Mouse (Mus musculus): ENCODE measurements at regions not wholly inside any gene's neighbourhood (a gene's known extent, or its start where the extent isn't known, plus 50 kb on each side); places are given as distances from the start of the nearest gene placed in this dataset.
A peak's percentile ranks its signal among the peaks of the same experiment; 100 is the strongest.

- H3K9ac ChIP-seq (ENCODE audit: low read length): no peak overlapping the region
- TF ChIP-seq CTCF (IDR thresholded peaks at IDR 0.05; ENCODE audit: low read depth): no peak
- TF ChIP-seq EP300 (optimal IDR thresholded peaks at IDR 0.05): no peak
- ATAC-seq (ENCODE audit: low FRiP score, low TSS enrichment): no peak
- no peaks in the 10 kb centered on the region for H3K9me3 ChIP-seq (ENCODE audit: control insufficient read depth, low read length)
- H3K4me3 ChIP-seq (ENCODE audit: low read depth, low read length): no peak overlapping the region
- H3K27me3 ChIP-seq (ENCODE audit: control insufficient read depth, insufficient read depth, low read length): no peaks in the 10 kb centered on the region
- H3K27ac ChIP-seq (replicated peaks): no peak overlapping the region
- H3K36me3 ChIP-seq (ENCODE audit: control insufficient read depth, insufficient read depth, low read length): no peaks in the 10 kb centered on the region
- no peak for DNase-seq (ENCODE audit: low spot score)
- no peaks in the 10 kb centered on the region for H3K4me1 ChIP-seq (replicated peaks; ENCODE audit: control insufficient read depth, insufficient read depth)
- no peak overlapping the region for H3K4me2 ChIP-seq (replicated peaks; ENCODE audit: low read depth)
- 72% methylated on average over 8 of the region's 8 CpGs for WGBS
These were observed 835.0 kb upstream of the Car8 start for GRCm38 (mm10) chr4:9073736-9074428.

- no peak for DNase-seq (ENCODE audit: low spot score)
- 46% methylated on average over 5 of the region's 5 CpGs for WGBS
These were observed 833.5 kb upstream of the Car8 start for GRCm38 (mm10) chr4:9072321-9072720.

GRCm38 (mm10) chr4:9067874-9068273 is 829.0 kb upstream of the Car8 start:
- H3K36me3 ChIP-seq (ENCODE audit: control insufficient read depth, insufficient read depth, low read length): no peaks in the 10 kb centered on the region
- H3K9me3 ChIP-seq (ENCODE audit: control insufficient read depth, low read length): no peaks in the 10 kb centered on the region
- DNase-seq (ENCODE audit: low spot score) (no peak), ATAC-seq (ENCODE audit: low FRiP score, low TSS enrichment) (no peak)
- no peak overlapping the region for H3K4me2 ChIP-seq (replicated peaks; ENCODE audit: low read depth)
- TF ChIP-seq CTCF (IDR thresholded peaks at IDR 0.05; ENCODE audit: low read depth) (no peak), EP300 (optimal IDR thresholded peaks at IDR 0.05) (no peak)
- no peaks in the 10 kb centered on the region for H3K27me3 ChIP-seq (ENCODE audit: control insufficient read depth, insufficient read depth, low read length)
- H3K27ac ChIP-seq (replicated peaks): no peak overlapping the region
- H3K4me3 ChIP-seq (ENCODE audit: low read depth, low read length): no peak overlapping the region
- WGBS: 52% methylated on average over 2 of the region's 2 CpGs
- H3K4me1 ChIP-seq (replicated peaks; ENCODE audit: control insufficient read depth, insufficient read depth): no peaks in the 10 kb centered on the region
- no peak overlapping the region for H3K9ac ChIP-seq (ENCODE audit: low read length)

More at GRCm38 (mm10) chr4:9072321-9072720, 833.5 kb upstream of the Car8 start:
- Histone ChIP-seq H3K27me3 (ENCODE audit: control insufficient read depth, insufficient read depth, low read length) (no peaks in the 10 kb centered on the region), H3K27ac (replicated peaks) (no peak overlapping the region; the same call in 1 of the 2 replicates), H3K9me3 (ENCODE audit: control insufficient read depth, low read length) (no peaks in the 10 kb centered on the region), H3K36me3 (ENCODE audit: control insufficient read depth, insufficient read depth, low read length) (no peaks in the 10 kb centered on the region), H3K4me3 (ENCODE audit: low read depth, low read length) (no peak overlapping the region), H3K4me2 (replicated peaks; ENCODE audit: low read depth) (no peak overlapping the region), H3K9ac (ENCODE audit: low read length) (no peak overlapping the region), H3K4me1 (replicated peaks; ENCODE audit: control insufficient read depth, insufficient read depth) (no peaks in the 10 kb centered on the region)
- no peak for ATAC-seq (ENCODE audit: low FRiP score, low TSS enrichment)
- TF ChIP-seq CTCF (IDR thresholded peaks at IDR 0.05; ENCODE audit: low read depth) (no peak), EP300 (optimal IDR thresholded peaks at IDR 0.05) (no peak)

GRCm38 (mm10) chr4:9065981-9066815 is 827.4 kb upstream of the Car8 start:
- TF ChIP-seq EP300 (optimal IDR thresholded peaks at IDR 0.05) (peak; percentile 51), CTCF (IDR thresholded peaks at IDR 0.05; ENCODE audit: low read depth) (no peak)
- Histone ChIP-seq H3K27me3 (ENCODE audit: control insufficient read depth, insufficient read depth, low read length) (no peaks in the 10 kb centered on the region), H3K9me3 (ENCODE audit: control insufficient read depth, low read length) (no peaks in the 10 kb centered on the region), H3K4me2 (replicated peaks; ENCODE audit: low read depth) (no peak overlapping the region), H3K4me3 (ENCODE audit: low read depth, low read length) (no peak overlapping the region), H3K9ac (ENCODE audit: low read length) (no peak overlapping the region), H3K27ac (replicated peaks) (peak overlapping the region; percentile 63; the same call in 1 of the 2 replicates), H3K36me3 (ENCODE audit: control insufficient read depth, insufficient read depth, low read length) (no peaks in the 10 kb centered on the region), H3K4me1 (replicated peaks; ENCODE audit: control insufficient read depth, insufficient read depth) (no peaks in the 10 kb centered on the region)
- 55% methylated on average over 10 of the region's 10 CpGs for WGBS
- ATAC-seq (ENCODE audit: low FRiP score, low TSS enrichment): no peak
- DNase-seq (ENCODE audit: low spot score): no peak

- Histone ChIP-seq H3K4me1 (replicated peaks; ENCODE audit: control insufficient read depth, insufficient read depth) (no peaks in the 10 kb centered on the region; the same call in 1 of the 2 replicates), H3K27ac (replicated peaks) (0 out of 2 replicates have a peak overlapping the region, but pooled peaks have one; percentile 18), H3K9me3 (ENCODE audit: control insufficient read depth, low read length) (no peaks in the 10 kb centered on the region), H3K27me3 (ENCODE audit: control insufficient read depth, insufficient read depth, low read length) (no peaks in the 10 kb centered on the region), H3K36me3 (ENCODE audit: control insufficient read depth, insufficient read depth, low read length) (no peaks in the 10 kb centered on the region), H3K4me3 (ENCODE audit: low read depth, low read length) (no peak overlapping the region), H3K4me2 (replicated peaks; ENCODE audit: low read depth) (no peak overlapping the region), H3K9ac (ENCODE audit: low read length) (no peak overlapping the region)
- DNase-seq (ENCODE audit: low spot score): no peak
- ATAC-seq (ENCODE audit: low FRiP score, low TSS enrichment): no peak
- 54% methylated on average over 3 of the region's 3 CpGs for WGBS
- TF ChIP-seq EP300 (optimal IDR thresholded peaks at IDR 0.05) (no peak), CTCF (IDR thresholded peaks at IDR 0.05; ENCODE audit: low read depth) (no peak)
These were observed 823.1 kb upstream of the Car8 start for GRCm38 (mm10) chr4:9061941-9062340.

GRCm38 (mm10) chr4:9060221-9060620 is 821.4 kb upstream of the Car8 start:
- TF ChIP-seq CTCF (IDR thresholded peaks at IDR 0.05; ENCODE audit: low read depth) (no peak), EP300 (optimal IDR thresholded peaks at IDR 0.05) (no peak)
- Histone ChIP-seq H3K27me3 (ENCODE audit: control insufficient read depth, insufficient read depth, low read length) (no peaks in the 10 kb centered on the region), H3K27ac (replicated peaks) (no peak overlapping the region), H3K4me3 (ENCODE audit: low read depth, low read length) (no peak overlapping the region), H3K9ac (ENCODE audit: low read length) (no peak overlapping the region), H3K9me3 (ENCODE audit: control insufficient read depth, low read length) (no peaks in the 10 kb centered on the region), H3K4me2 (replicated peaks; ENCODE audit: low read depth) (no peak overlapping the region), H3K36me3 (ENCODE audit: control insufficient read depth, insufficient read depth, low read length) (no peaks in the 10 kb centered on the region), H3K4me1 (replicated peaks; ENCODE audit: control insufficient read depth, insufficient read depth) (no peaks in the 10 kb centered on the region; the same call in 1 of the 2 replicates)
- 66% methylated on average over 5 of the region's 5 CpGs for WGBS
- ATAC-seq (ENCODE audit: low FRiP score, low TSS enrichment): no peak
- DNase-seq (ENCODE audit: low spot score): no peak

Measured in stomach, postnatal 0 days (tissue).